Mouse (Mus musculus): ENCODE measurements at regions not wholly inside any gene's neighbourhood (a gene's known extent, or its start where the extent isn't known, plus 50 kb on each side); places are given as distances from the start of the nearest gene placed in this dataset.

GRCm38 (mm10) chrX:92981141-92981540 is 305.1 kb upstream of the Arx start:
- no peak overlapping the region for H3K4me2 ChIP-seq (ENCODE audit: low read depth, low read length)
- TF ChIP-seq EP300 (IDR thresholded peaks at IDR 0.05; ENCODE audit: low read depth): no peak
- no peak for TF ChIP-seq CTCF (IDR thresholded peaks at IDR 0.05; ENCODE audit: low read depth)
- H3K36me3 ChIP-seq (replicated peaks; ENCODE audit: control insufficient read depth, insufficient read depth, low read length): no peaks in the 10 kb centered on the region
- no peak overlapping the region for H3K9ac ChIP-seq (replicated peaks; ENCODE audit: low read depth, low read length)
- H3K4me3 ChIP-seq (ENCODE audit: low read depth, low read length): no peak overlapping the region
- no peak for DNase-seq (ENCODE audit: low spot score)
- ATAC-seq (ENCODE audit: insufficient read depth, low read depth): no peak
- no peak overlapping the region for H3K27ac ChIP-seq (ENCODE audit: low read depth)
- no peaks in the 10 kb centered on the region for H3K9me3 ChIP-seq (replicated peaks; ENCODE audit: control insufficient read depth, low read length)
- no peaks in the 10 kb centered on the region for H3K4me1 ChIP-seq (ENCODE audit: control insufficient read depth, insufficient read depth)
- no peaks in the 10 kb centered on the region for H3K27me3 ChIP-seq (ENCODE audit: control insufficient read depth, insufficient read depth, low read length)

DNA sequence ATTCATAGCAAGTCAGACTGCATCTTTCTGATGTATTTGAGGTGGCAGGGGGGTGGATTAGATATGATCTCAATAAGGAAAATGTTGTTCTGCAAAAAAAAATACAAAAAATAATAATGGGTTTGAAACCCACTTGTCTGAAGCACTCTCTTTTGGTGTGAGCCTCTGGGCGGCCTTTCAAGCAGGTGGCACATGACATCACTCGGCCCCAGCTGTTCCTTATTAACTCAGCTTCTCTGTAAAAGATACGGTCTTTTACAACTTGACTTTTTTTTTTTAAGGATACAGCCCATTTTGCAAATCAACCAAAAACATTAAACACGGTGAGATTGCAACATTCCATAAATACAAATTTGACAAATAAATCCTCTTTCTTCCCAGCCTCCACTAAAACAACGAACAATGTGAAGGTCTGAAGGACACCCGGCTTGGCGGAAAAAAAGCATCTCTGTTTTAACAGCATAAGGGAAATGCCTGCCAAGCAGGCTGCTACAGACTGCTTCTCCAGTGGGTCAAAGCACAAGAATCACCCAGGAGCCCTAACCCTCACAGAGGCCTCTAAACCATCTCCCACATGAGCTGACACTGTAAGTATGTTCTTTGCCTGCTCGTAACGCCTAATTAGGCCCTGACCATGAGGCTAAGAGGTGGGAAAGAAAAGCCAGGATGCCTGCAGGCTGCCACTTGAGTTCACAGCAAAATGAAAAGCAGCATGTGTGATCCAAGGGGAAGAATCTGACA is 283.8 kb upstream of the Arx start:
- no peaks in the 10 kb centered on the region for H3K36me3 ChIP-seq (replicated peaks; ENCODE audit: control insufficient read depth, insufficient read depth, low read length)
- no peak overlapping the region for H3K4me2 ChIP-seq (ENCODE audit: low read depth, low read length)
- no peak overlapping the region for H3K9ac ChIP-seq (replicated peaks; ENCODE audit: low read depth, low read length)
- 67% methylated on average over 9 of the region's 9 CpGs for WGBS
- DNase-seq (ENCODE audit: low spot score) (no peak), ATAC-seq (ENCODE audit: insufficient read depth, low read depth) (no peak)
- H3K27me3 ChIP-seq (ENCODE audit: control insufficient read depth, insufficient read depth, low read length): no peaks in the 10 kb centered on the region
- H3K27ac ChIP-seq (ENCODE audit: low read depth): no peak overlapping the region
- H3K4me3 ChIP-seq (ENCODE audit: low read depth, low read length): no peak overlapping the region
- TF ChIP-seq CTCF (IDR thresholded peaks at IDR 0.05; ENCODE audit: low read depth) (no peak), EP300 (IDR thresholded peaks at IDR 0.05; ENCODE audit: low read depth) (no peak)
- no peaks in the 10 kb centered on the region for H3K4me1 ChIP-seq (ENCODE audit: control insufficient read depth, insufficient read depth)
- H3K9me3 ChIP-seq (replicated peaks; ENCODE audit: control insufficient read depth, low read length): no peaks in the 10 kb centered on the region

GRCm38 (mm10) chrX:93006681-93007080 is 279.6 kb upstream of the Arx start:
- 44% methylated on average over 2 of the region's 2 CpGs for WGBS
- Histone ChIP-seq H3K4me2 (ENCODE audit: low read depth, low read length) (no peak overlapping the region), H3K36me3 (replicated peaks; ENCODE audit: control insufficient read depth, insufficient read depth, low read length) (no peaks in the 10 kb centered on the region), H3K27ac (ENCODE audit: low read depth) (no peak overlapping the region), H3K4me3 (ENCODE audit: low read depth, low read length) (no peak overlapping the region), H3K9ac (replicated peaks; ENCODE audit: low read depth, low read length) (no peak overlapping the region), H3K27me3 (ENCODE audit: control insufficient read depth, insufficient read depth, low read length) (no peaks in the 10 kb centered on the region), H3K9me3 (replicated peaks; ENCODE audit: control insufficient read depth, low read length) (no peaks in the 10 kb centered on the region), H3K4me1 (ENCODE audit: control insufficient read depth, insufficient read depth) (no peaks in the 10 kb centered on the region)
- no peak for TF ChIP-seq EP300 (IDR thresholded peaks at IDR 0.05; ENCODE audit: low read depth)
- TF ChIP-seq CTCF (IDR thresholded peaks at IDR 0.05; ENCODE audit: low read depth): no peak
- no peak for DNase-seq (ENCODE audit: low spot score)
- no peak for ATAC-seq (ENCODE audit: insufficient read depth, low read depth)

DNA sequence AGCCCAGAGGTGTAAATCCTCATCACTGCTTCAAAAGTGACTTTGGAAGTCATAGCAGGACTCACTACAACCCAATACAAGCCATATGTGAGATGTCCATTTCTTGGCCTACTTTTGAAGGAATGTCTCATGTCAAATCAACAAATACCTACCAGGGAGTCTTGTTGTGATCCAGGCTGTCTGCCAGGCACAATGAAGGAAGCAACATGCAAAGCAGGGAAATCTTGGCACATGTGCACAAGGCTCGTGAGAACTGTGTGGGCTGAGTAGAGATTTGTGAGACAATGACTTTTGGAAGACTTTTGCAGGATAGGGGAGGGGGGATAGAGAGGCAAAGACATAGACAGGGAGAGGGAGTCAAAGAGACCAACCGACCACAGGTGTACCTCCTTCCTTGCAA is 274.7 kb upstream of the Arx start:
- Histone ChIP-seq H3K36me3 (replicated peaks; ENCODE audit: control insufficient read depth, insufficient read depth, low read length) (no peaks in the 10 kb centered on the region), H3K27ac (ENCODE audit: low read depth) (no peak overlapping the region), H3K4me3 (ENCODE audit: low read depth, low read length) (no peak overlapping the region), H3K9ac (replicated peaks; ENCODE audit: low read depth, low read length) (no peak overlapping the region), H3K9me3 (replicated peaks; ENCODE audit: control insufficient read depth, low read length) (no peaks in the 10 kb centered on the region), H3K4me1 (ENCODE audit: control insufficient read depth, insufficient read depth) (no peaks in the 10 kb centered on the region), H3K27me3 (ENCODE audit: control insufficient read depth, insufficient read depth, low read length) (no peaks in the 10 kb centered on the region), H3K4me2 (ENCODE audit: low read depth, low read length) (no peak overlapping the region)
- 54% methylated on average over 2 of the region's 2 CpGs for WGBS
- no peak for ATAC-seq (ENCODE audit: insufficient read depth, low read depth)
- TF ChIP-seq CTCF (IDR thresholded peaks at IDR 0.05; ENCODE audit: low read depth): no peak
- TF ChIP-seq EP300 (IDR thresholded peaks at IDR 0.05; ENCODE audit: low read depth): no peak
- no peak for DNase-seq (ENCODE audit: low spot score)

GRCm38 (mm10) chrX:93016391-93016790 is 269.9 kb upstream of the Arx start:
- H3K4me3 ChIP-seq (ENCODE audit: low read depth, low read length): no peak overlapping the region
- H3K36me3 ChIP-seq (replicated peaks; ENCODE audit: control insufficient read depth, insufficient read depth, low read length): no peaks in the 10 kb centered on the region
- TF ChIP-seq CTCF (IDR thresholded peaks at IDR 0.05; ENCODE audit: low read depth): no peak
- no peak for TF ChIP-seq EP300 (IDR thresholded peaks at IDR 0.05; ENCODE audit: low read depth)
- no peaks in the 10 kb centered on the region for H3K4me1 ChIP-seq (ENCODE audit: control insufficient read depth, insufficient read depth)
- no peak overlapping the region for H3K4me2 ChIP-seq (ENCODE audit: low read depth, low read length)
- H3K9me3 ChIP-seq (replicated peaks; ENCODE audit: control insufficient read depth, low read length): no peaks in the 10 kb centered on the region
- ATAC-seq (ENCODE audit: insufficient read depth, low read depth) (no peak; the same call in 1 of the 2 replicates), DNase-seq (ENCODE audit: low spot score) (no peak)
- no peak overlapping the region for H3K9ac ChIP-seq (replicated peaks; ENCODE audit: low read depth, low read length)
- H3K27me3 ChIP-seq (ENCODE audit: control insufficient read depth, insufficient read depth, low read length): no peaks in the 10 kb centered on the region
- 47% methylated on average over 3 of the region's 3 CpGs for WGBS
- no peak overlapping the region for H3K27ac ChIP-seq (ENCODE audit: low read depth)

GRCm38 (mm10) chrX:93041096-93041495 is 245.1 kb upstream of the Arx start:
- Histone ChIP-seq H3K4me1 (ENCODE audit: control insufficient read depth, insufficient read depth) (no peaks in the 10 kb centered on the region), H3K9ac (replicated peaks; ENCODE audit: low read depth, low read length) (no peak overlapping the region), H3K4me2 (ENCODE audit: low read depth, low read length) (no peak overlapping the region), H3K27ac (ENCODE audit: low read depth) (no peak overlapping the region), H3K9me3 (replicated peaks; ENCODE audit: control insufficient read depth, low read length) (no peaks in the 10 kb centered on the region), H3K27me3 (ENCODE audit: control insufficient read depth, insufficient read depth, low read length) (no peaks in the 10 kb centered on the region), H3K36me3 (replicated peaks; ENCODE audit: control insufficient read depth, insufficient read depth, low read length) (no peaks in the 10 kb centered on the region), H3K4me3 (ENCODE audit: low read depth, low read length) (no peak overlapping the region)
- WGBS: 73% methylated on average over 1 of the region's 1 CpGs
- TF ChIP-seq CTCF (IDR thresholded peaks at IDR 0.05; ENCODE audit: low read depth): no peak
- no peak for TF ChIP-seq EP300 (IDR thresholded peaks at IDR 0.05; ENCODE audit: low read depth)
- no peak for ATAC-seq (ENCODE audit: insufficient read depth, low read depth)
- DNase-seq (ENCODE audit: low spot score): no peak
